1 mouse cellular context compared by ENCODE assay signal in the genomic region with DNA sequence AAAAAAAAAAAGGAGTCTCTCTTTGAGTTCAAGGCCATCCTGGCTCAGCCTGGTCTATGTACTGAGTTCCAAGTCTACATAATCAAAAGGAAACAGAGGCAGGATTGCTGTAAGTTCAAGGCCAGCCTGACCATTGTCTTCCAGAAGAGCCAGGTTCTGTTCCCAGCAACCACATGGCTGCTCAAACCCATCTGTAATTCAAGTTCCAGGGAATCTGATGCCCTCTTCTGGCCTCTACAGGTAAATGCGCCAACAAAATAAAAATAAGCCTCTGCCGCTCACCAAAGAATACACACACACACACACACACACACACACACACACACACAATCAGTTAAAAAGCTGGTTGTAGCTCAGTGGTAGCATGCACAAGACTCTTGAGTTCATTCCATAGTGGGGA.
TF ChIP-seq lines count a peak whose summit lies in the region.

No protein-coding gene starts in this region.

TF ChIP-seq in MEL, 35 proteins besides CTCF, POLR2A, EP300 and RAD21:
- TF ChIP-seq MAX (IDR thresholded peaks at IDR 0.05; ENCODE audit: low read length) (peak; percentile 43; the same call in 1 of the 2 replicates), JUND (IDR thresholded peaks at IDR 0.05; ENCODE audit: low read depth, low read length) (no peak), GATA1 (IDR thresholded peaks at IDR 0.05; ENCODE audit: low read depth, low read length) (no peak), TBP (IDR thresholded peaks at IDR 0.05; ENCODE audit: low read depth, low read length) (no peak), TCF12 (IDR thresholded peaks at IDR 0.05; ENCODE audit: low read depth, low read length) (no peak), POLR2AphosphoS5 (IDR thresholded peaks at IDR 0.05; ENCODE audit: borderline replicate concordance, low read depth, low read length) (no peak), NRF1 (IDR thresholded peaks at IDR 0.05; ENCODE audit: insufficient read depth, low read depth, low read length, poor library complexity, severe bottlenecking) (no peak), MYB (IDR thresholded peaks at IDR 0.05; ENCODE audit: low read depth, low read length) (no peak), CHD2 (IDR thresholded peaks at IDR 0.05; ENCODE audit: low read length) (no peak), USF2 (IDR thresholded peaks at IDR 0.05; ENCODE audit: borderline replicate concordance in 1 of 2, insufficient read depth in 1 of 2, low read depth in 1 of 2, low read length in 2 of 2) (no peak), MXI1 (IDR thresholded peaks at IDR 0.05; ENCODE audit: low read depth, low read length) (0 out of 2 replicates have a peak, but pooled peaks have one; percentile 44), E2F4 (IDR thresholded peaks at IDR 0.05; ENCODE audit: borderline replicate concordance, low read depth, low read length) (no peak), MAZ (IDR thresholded peaks at IDR 0.05; ENCODE audit: low read depth, low read length) (no peak), GABPA (IDR thresholded peaks at IDR 0.05; ENCODE audit: low read depth, low read length) (no peak), ZC3H11A (IDR thresholded peaks at IDR 0.05; ENCODE audit: low read depth, low read length) (peak; percentile 43; the same call in 1 of the 2 replicates), ETS1 (IDR thresholded peaks at IDR 0.05; ENCODE audit: low read depth, low read length) (0 out of 2 replicates have a peak, but pooled peaks have one; percentile 6), ZNF384 (IDR thresholded peaks at IDR 0.05; ENCODE audit: low read depth, low read length) (peak; percentile 22; the same call in 1 of the 2 replicates), KAT2A (conservative IDR thresholded peaks at IDR 0.05; ENCODE audit: low read depth, low read length) (no peak), NELFE (IDR thresholded peaks at IDR 0.05; ENCODE audit: low read depth, low read length) (no peak), TAL1 (IDR thresholded peaks at IDR 0.05; ENCODE audit: low read length) (no peak), HCFC1 (IDR thresholded peaks at IDR 0.05; ENCODE audit: low read depth, low read length) (no peak), MAFK (IDR thresholded peaks at IDR 0.05; ENCODE audit: borderline replicate concordance, low read depth, low read length) (no peak), BHLHE40 (IDR thresholded peaks at IDR 0.05; ENCODE audit: borderline replicate concordance, low read depth, low read length) (no peak), RCOR1 (IDR thresholded peaks at IDR 0.05; ENCODE audit: low read depth, low read length) (no peak), MEF2A (IDR thresholded peaks at IDR 0.05; ENCODE audit: extremely low read depth, insufficient replicate concordance, low read depth, low read length, poor library complexity, severe bottlenecking) (no peak), POLR2AphosphoS2 (IDR thresholded peaks at IDR 0.05; ENCODE audit: low read length) (no peak), USF1 (IDR thresholded peaks at IDR 0.05; ENCODE audit: low read depth, low read length) (no peak), UBTF (IDR thresholded peaks at IDR 0.05; ENCODE audit: borderline replicate concordance, insufficient read depth, low read depth, low read length) (no peak), SIN3A (IDR thresholded peaks at IDR 0.05; ENCODE audit: low read length) (0 out of 2 replicates have a peak, but pooled peaks have one; percentile 36), ZMIZ1 (IDR thresholded peaks at IDR 0.05; ENCODE audit: low read depth, low read length) (no peak), SMC3 (IDR thresholded peaks at IDR 0.05; ENCODE audit: low read depth, low read length) (peak; percentile 65), MYC (IDR thresholded peaks at IDR 0.05; ENCODE audit: low read depth, low read length) (peak; percentile 73), ZKSCAN1 (IDR thresholded peaks at IDR 0.05; ENCODE audit: low read depth, low read length) (no peak), ELF1 (IDR thresholded peaks at IDR 0.05; ENCODE audit: low read depth, low read length) (0 out of 2 replicates have a peak, but pooled peaks have one; percentile 9), CHD1 (IDR thresholded peaks at IDR 0.05; ENCODE audit: low read depth, low read length) (no peak)
TF ChIP-seq in MEL: peak in this region for 9.
